Mouse (Mus musculus) liver, embryonic 12.5 days (tissue): ENCODE measurements around the gene Qdpr. TPM values are rescaled to one million over a fixed set of nuclear protein-coding genes. Genes with fewer than 3 reads are reported as not detected.
A peak's percentile ranks its signal among the peaks of the same experiment; 100 is the strongest.

ENCODE experiments used
- ATAC-seq: fragments of 200-750 bp; cut with Nextera tagmentation; 2 replicates; pipeline ENCODE4 v1.8.0; 2017; ENCODE audit warnings: moderate number of reproducible peaks, mild to moderate bottlenecking, moderate library complexity
- H3K27ac ChIP-seq: fragments of 300-500 bp; sonication (generic); 2 replicates; pipeline ENCODE4 v1.5.1; 2016; ENCODE audit warnings: mild to moderate bottlenecking
- H3K27me3 ChIP-seq: fragments of 300-500 bp; sonication (generic); replicated peaks from 2 replicates; pipeline ENCODE4 v1.6.1; 2016; ENCODE audit warnings: mild to moderate bottlenecking, moderate library complexity
- H3K36me3 ChIP-seq: fragments of 300-500 bp; sonication (generic); 2 replicates; pipeline ENCODE4 v1.6.1; 2016; ENCODE audit warnings: mild to moderate bottlenecking, moderate library complexity
- H3K4me1 ChIP-seq: fragments of 300-500 bp; sonication (generic); 2 replicates; pipeline ENCODE4 v1.6.1; 2016
- H3K4me2 ChIP-seq: fragments of 300-500 bp; sonication (generic); 2 replicates; pipeline ENCODE4 v1.6.1; 2016; ENCODE audit warnings: mild to moderate bottlenecking, moderate library complexity
- H3K4me3 ChIP-seq: fragments of 300-500 bp; sonication (generic); 2 replicates; pipeline ENCODE4 v1.5.1; 2016; ENCODE audit warnings: mild to moderate bottlenecking, moderate library complexity
- H3K9ac ChIP-seq: fragments of 300-500 bp; sonication (generic); 2 replicates; pipeline ENCODE4 v1.6.1; 2016; ENCODE audit warnings: mild to moderate bottlenecking, moderate library complexity
- H3K9me3 ChIP-seq: fragments of 300-500 bp; sonication (generic); replicated peaks from 2 replicates; pipeline ENCODE4 v1.6.1; 2016; ENCODE audit warnings: mild to moderate bottlenecking, moderate library complexity
- WGBS: fragments of 180-500 bp; shearing (Covaris S2); methylation state at CpG from one replicate; pipeline ENCODE4 v1.1.7; 2016; ENCODE audit not compliant: insufficient replicate concordance; 5-methylcytosine and 5-hydroxymethylcytosine counted together
- polyA plus RNA-seq: library from polyadenylated mRNA; unstranded; fragments of >200 nt; fragmentation: Nextera tagmentation; extraction: Ambion mirVana; gene quantifications from 2 replicates; pipeline ENCODE4 v1.2.1, GENCODE M21; 2016

Qdpr gene
- polyA plus RNA-seq, 1 experiment from 2014 or later = 77.6 TPM

GRCm38 (mm10) chr5:45481125-45481524 lies 31.1 kb upstream of the Qdpr start:
- H3K4me3 ChIP-seq = no peak overlapping the region
- H3K27me3 ChIP-seq = peaks cover 9% of the 10 kb centered on the region
- no peak overlapping the region for H3K9ac ChIP-seq
- no peaks in the 10 kb centered on the region for H3K36me3 ChIP-seq
- WGBS = 60% methylated on average over 2 of the region's 2 CpGs
- no peaks in the 10 kb centered on the region for H3K9me3 ChIP-seq
- no peaks in the 10 kb centered on the region for H3K4me1 ChIP-seq
- no peak overlapping the region for H3K4me2 ChIP-seq
- no peak overlapping the region for H3K27ac ChIP-seq
- no peak for ATAC-seq

DNA sequence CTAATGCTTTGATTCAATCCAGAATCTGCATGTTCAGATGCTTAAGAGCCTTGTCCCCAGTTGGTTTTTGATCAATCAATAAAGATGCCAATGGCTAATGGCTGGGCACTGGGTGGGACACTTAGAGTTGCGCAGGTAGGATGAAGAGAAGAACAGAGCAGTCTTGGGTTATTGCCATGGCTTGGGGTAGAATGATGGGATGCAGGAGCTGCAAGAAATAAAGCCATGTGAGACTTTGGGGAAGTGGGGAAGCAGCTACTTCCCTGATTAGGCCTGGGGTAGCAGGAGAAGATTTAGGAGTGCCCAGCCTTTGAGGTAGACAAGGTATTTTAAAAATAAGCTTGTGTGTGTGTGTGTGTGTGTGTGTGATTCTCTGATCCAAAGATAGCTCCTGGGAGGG lies 30.0 kb upstream of the Qdpr start:
- H3K36me3 ChIP-seq = no peaks in the 10 kb centered on the region
- H3K9ac ChIP-seq = no peak overlapping the region
- H3K27ac ChIP-seq = no peak overlapping the region
- ATAC-seq = no peak
- no peak overlapping the region for H3K4me3 ChIP-seq
- H3K4me2 ChIP-seq = no peak overlapping the region
- H3K4me1 ChIP-seq = no peaks in the 10 kb centered on the region
- 66% methylated on average over 1 of the region's 1 CpGs for WGBS
- no peaks in the 10 kb centered on the region for H3K9me3 ChIP-seq
- peaks cover 9% of the 10 kb centered on the region for H3K27me3 ChIP-seq

- H3K9ac ChIP-seq = no peak overlapping the region
- H3K27ac ChIP-seq = no peak overlapping the region
- WGBS = 64% methylated on average over 7 of the region's 7 CpGs
- H3K4me2 ChIP-seq = no peak overlapping the region
- no peak for ATAC-seq
- peaks cover 9% of the 10 kb centered on the region for H3K27me3 ChIP-seq
- H3K4me3 ChIP-seq = no peak overlapping the region
- no peaks in the 10 kb centered on the region for H3K4me1 ChIP-seq
- H3K9me3 ChIP-seq = no peaks in the 10 kb centered on the region
- no peaks in the 10 kb centered on the region for H3K36me3 ChIP-seq
Observed at GRCm38 (mm10) chr5:45477601-45478000, 27.6 kb upstream of the Qdpr start.

DNA sequence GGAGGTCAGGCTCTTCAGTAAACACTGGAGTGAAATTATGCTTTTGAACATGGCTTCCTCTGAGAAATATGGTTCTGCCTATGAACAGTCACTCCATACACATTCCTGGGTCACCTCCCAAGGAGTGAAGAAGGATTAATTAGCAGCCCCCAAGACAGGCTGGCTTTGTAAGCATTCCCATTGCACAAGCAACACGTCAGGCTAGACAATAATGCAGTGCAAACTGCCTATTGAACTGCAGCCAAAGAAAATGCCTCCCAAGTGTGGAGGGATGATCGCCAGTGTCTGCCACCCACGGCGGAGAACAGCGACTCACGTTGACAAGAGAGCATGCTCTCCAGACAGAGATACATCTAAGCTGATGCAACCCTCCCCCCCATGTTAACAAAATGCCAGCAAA lies 26.3 kb upstream of the Qdpr start:
- 61% methylated on average over 6 of the region's 6 CpGs for WGBS

DNA sequence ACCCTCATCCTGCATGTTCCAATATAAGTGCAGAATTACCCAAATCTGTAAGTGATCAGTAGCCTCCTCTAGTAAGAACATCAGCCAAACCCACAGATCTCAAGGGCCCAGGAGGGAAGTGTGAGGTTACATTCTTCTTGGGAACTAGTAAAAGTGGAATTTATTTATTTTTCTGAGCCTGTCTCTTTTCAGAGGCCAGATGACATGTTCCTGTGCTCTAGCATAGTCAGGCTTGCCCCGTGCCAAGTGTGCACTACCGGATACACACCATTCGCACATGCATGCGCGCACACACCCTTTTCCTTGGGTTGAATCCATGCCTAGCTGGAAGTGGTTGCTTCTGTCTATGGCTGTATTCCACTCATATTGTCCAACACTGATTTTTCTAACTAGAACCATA lies 25.7 kb upstream of the Qdpr start:
- Histone ChIP-seq H3K36me3 (no peaks in the 10 kb centered on the region), H3K27me3 (peaks cover 9% of the 10 kb centered on the region), H3K27ac (no peak overlapping the region), H3K4me2 (no peak overlapping the region), H3K9ac (no peak overlapping the region), H3K4me3 (no peak overlapping the region), H3K9me3 (no peaks in the 10 kb centered on the region), H3K4me1 (no peaks in the 10 kb centered on the region)
- ATAC-seq = no peak
- WGBS = 79% methylated on average over 5 of the region's 5 CpGs

More for the DNA sequence above, 26.3 kb upstream of the Qdpr start:
- no peak for ATAC-seq
- no peaks in the 10 kb centered on the region for H3K9me3 ChIP-seq
- H3K4me3 ChIP-seq = no peak overlapping the region
- no peak overlapping the region for H3K9ac ChIP-seq
- no peaks in the 10 kb centered on the region for H3K4me1 ChIP-seq
- no peak overlapping the region for H3K4me2 ChIP-seq
- H3K27me3 ChIP-seq = peaks cover 9% of the 10 kb centered on the region
- no peaks in the 10 kb centered on the region for H3K36me3 ChIP-seq
- H3K27ac ChIP-seq = no peak overlapping the region

DNA sequence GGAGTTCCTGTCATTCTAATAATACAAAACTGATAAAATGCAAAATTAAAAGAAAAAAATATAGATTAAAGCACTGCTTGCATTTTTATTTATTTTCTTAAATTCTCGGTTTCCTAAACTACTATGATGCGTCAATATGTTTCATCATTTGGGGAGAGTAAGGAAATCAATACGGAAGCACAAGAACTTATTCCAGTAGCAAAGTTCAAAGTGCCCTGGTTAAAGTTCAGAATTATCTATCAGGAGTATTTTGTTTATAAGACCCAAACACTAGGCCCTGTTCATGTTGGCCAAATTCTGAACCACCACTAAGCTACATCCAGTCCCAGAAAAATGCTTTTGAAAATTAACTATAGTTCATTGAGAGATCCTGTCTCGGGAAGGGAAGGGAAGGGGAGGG lies 24.7 kb upstream of the Qdpr start:
- WGBS = 55% methylated on average over 4 of the region's 4 CpGs
- Histone ChIP-seq H3K4me3 (no peak overlapping the region), H3K4me1 (no peaks in the 10 kb centered on the region), H3K4me2 (no peak overlapping the region), H3K27ac (no peak overlapping the region), H3K27me3 (peaks cover 9% of the 10 kb centered on the region), H3K36me3 (no peaks in the 10 kb centered on the region), H3K9me3 (no peaks in the 10 kb centered on the region), H3K9ac (no peak overlapping the region)
- ATAC-seq = no peak

GRCm38 (mm10) chr5:45474215-45474614 lies 24.2 kb upstream of the Qdpr start:
- Histone ChIP-seq H3K9ac (no peak overlapping the region), H3K27me3 (peaks cover 6% of the 10 kb centered on the region), H3K4me2 (no peak overlapping the region), H3K27ac (no peak overlapping the region), H3K9me3 (no peaks in the 10 kb centered on the region), H3K4me1 (no peaks in the 10 kb centered on the region), H3K36me3 (no peaks in the 10 kb centered on the region), H3K4me3 (no peak overlapping the region)
- ATAC-seq = no peak
- 21% methylated on average over 6 of the region's 6 CpGs for WGBS

DNA sequence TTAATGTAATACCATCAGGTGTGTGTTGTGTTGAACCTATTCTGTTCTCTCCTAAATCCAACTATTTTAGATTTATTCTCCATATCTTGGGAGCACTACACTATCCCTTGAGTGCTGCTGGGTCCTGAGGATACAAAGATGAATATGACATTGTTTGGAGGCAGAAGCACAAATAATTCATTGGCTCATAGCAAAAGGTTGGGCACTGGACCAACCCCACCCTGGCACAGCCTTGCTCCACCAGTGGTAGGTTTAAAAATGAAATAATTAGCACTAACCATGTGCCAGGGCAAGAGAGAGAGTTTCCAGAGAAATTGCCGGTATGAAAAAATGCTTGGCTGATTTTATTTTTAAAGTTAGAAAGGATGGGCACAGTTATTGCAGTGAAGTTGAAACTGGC lies 23.5 kb upstream of the Qdpr start:
- no peak overlapping the region for H3K27ac ChIP-seq
- 77% methylated on average over 1 of the region's 1 CpGs for WGBS
- H3K9me3 ChIP-seq = no peaks in the 10 kb centered on the region
- no peak for ATAC-seq
- H3K9ac ChIP-seq = no peak overlapping the region
- no peak overlapping the region for H3K4me3 ChIP-seq
- no peak overlapping the region for H3K4me2 ChIP-seq
- H3K36me3 ChIP-seq = no peaks in the 10 kb centered on the region
- peaks cover 6% of the 10 kb centered on the region for H3K27me3 ChIP-seq
- no peaks in the 10 kb centered on the region for H3K4me1 ChIP-seq

- H3K27me3 ChIP-seq = peaks cover 6% of the 10 kb centered on the region
- no peak overlapping the region for H3K9ac ChIP-seq
- H3K27ac ChIP-seq = no peak overlapping the region
- no peak overlapping the region for H3K4me3 ChIP-seq
- 28% methylated on average over 7 of the region's 7 CpGs for WGBS
- no peaks in the 10 kb centered on the region for H3K36me3 ChIP-seq
- H3K9me3 ChIP-seq = no peaks in the 10 kb centered on the region
- no peak for ATAC-seq
- H3K4me2 ChIP-seq = no peak overlapping the region
- H3K4me1 ChIP-seq = no peaks in the 10 kb centered on the region
Observed at GRCm38 (mm10) chr5:45472880-45473450, 22.9 kb upstream of the Qdpr start.

- ATAC-seq = no peak
- no peaks in the 10 kb centered on the region for H3K36me3 ChIP-seq
- H3K9me3 ChIP-seq = no peaks in the 10 kb centered on the region
- no peak overlapping the region for H3K27ac ChIP-seq
- no peak overlapping the region for H3K4me3 ChIP-seq
- WGBS = 40% methylated on average over 9 of the region's 9 CpGs
- no peak overlapping the region for H3K4me2 ChIP-seq
- no peak overlapping the region for H3K9ac ChIP-seq
- peaks cover 12% of the 10 kb centered on the region for H3K4me1 ChIP-seq
- 0 out of 2 replicates have a peak, but pooled peaks cover 5% of the 10 kb centered on the region for H3K27me3 ChIP-seq
Observed at GRCm38 (mm10) chr5:45454456-45454855, 4.4 kb upstream of the Qdpr start.

DNA sequence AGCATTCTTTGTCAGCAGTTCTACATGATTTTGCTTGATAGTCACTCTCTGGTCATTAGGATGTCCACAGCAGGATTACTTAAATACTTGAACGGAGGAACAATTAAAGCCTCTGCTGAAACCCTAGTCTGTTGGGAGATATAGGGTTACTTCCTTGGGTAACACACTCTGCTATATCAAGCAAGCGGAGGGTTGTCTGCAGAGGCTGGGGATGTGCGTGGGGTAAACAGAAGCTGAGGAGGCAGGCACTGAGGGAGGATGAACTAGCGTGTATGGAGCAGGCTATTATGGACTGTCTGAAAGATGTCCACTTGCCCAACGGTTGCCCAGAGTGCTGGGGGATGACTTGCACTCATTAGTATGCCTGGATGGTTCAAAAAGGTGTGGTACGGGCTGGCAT lies 3.4 kb upstream of the Qdpr start, which contains the start of gene Clrn2:
Gene Clrn2 (plus strand): TSS at position 301 of the 400 bp plus-strand sequence.
- 70% methylated on average over 6 of the region's 6 CpGs for whole genome bisulfite sequencing
- Histone ChIP-seq H3K27me3 (0 out of 2 replicates have a peak, but pooled peaks cover 5% of the 10 kb centered on the region), H3K4me2 (no peak within 1 kb of the TSS), H3K4me3 (no peak within 1 kb of the TSS), H3K9ac (no peak within 1 kb of the TSS), H3K9me3 (no peaks in the 10 kb centered on the region), H3K27ac (no peak within 1 kb of the TSS), H3K4me1 (peaks cover 22% of the 10 kb centered on the region), H3K36me3 (no peaks in the 10 kb centered on the region)
- no peak for ATAC-seq

DNA sequence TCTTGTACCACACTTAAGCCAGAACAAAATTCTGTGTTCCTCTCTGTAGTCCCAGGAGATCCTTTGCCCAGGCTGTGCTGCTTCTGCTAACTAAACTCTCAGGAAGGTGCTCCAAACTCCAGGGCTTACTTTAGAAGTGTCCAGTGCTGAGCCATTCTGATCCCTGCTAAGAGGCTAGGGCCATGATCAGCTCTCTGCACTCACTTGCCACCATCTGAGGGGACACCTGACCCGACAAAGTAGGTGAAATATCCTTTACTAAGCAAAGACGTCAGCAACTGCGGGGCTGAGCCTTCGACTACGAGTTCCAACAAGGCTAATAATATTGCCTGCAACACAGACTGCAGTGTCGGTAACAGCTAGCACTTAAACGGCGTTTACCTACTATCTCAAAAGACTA lies 830 bp downstream of the Qdpr start:
- peak overlapping the region; percentile 79; the same call in 1 of the 2 replicates for H3K27ac ChIP-seq
- peak overlapping the region; percentile 71 for H3K4me3 ChIP-seq
- no peaks in the 10 kb centered on the region for H3K9me3 ChIP-seq
- WGBS = 2% methylated on average over 8 of the region's 8 CpGs
- H3K36me3 ChIP-seq = peaks cover 11% of the 10 kb centered on the region
- no peak for ATAC-seq
- peaks cover 25% of the 10 kb centered on the region for H3K4me1 ChIP-seq
- peak overlapping the region; percentile 99 for H3K4me2 ChIP-seq
- 0 out of 2 replicates have a peak, but pooled peaks cover 5% of the 10 kb centered on the region for H3K27me3 ChIP-seq
- H3K9ac ChIP-seq = peak overlapping the region; percentile 73

- Histone ChIP-seq H3K9ac (peak overlapping the region; percentile 73; the same call in 1 of the 2 replicates), H3K4me2 (peak overlapping the region; percentile 99), H3K9me3 (no peaks in the 10 kb centered on the region), H3K4me3 (peak overlapping the region; percentile 71), H3K27ac (no peak overlapping the region), H3K36me3 (peaks cover 16% of the 10 kb centered on the region), H3K27me3 (0 out of 2 replicates have a peak, but pooled peaks cover 3% of the 10 kb centered on the region), H3K4me1 (peaks cover 25% of the 10 kb centered on the region)
- 62% methylated on average over 5 of the region's 5 CpGs for WGBS
- ATAC-seq = no peak
Observed at GRCm38 (mm10) chr5:45448676-45449075, 1.4 kb downstream of the Qdpr start.
